Mouse (Mus musculus) heart, postnatal 0 days (tissue): ENCODE results near the gene Zfp641.

ENCODE experiments used
- CTCF ChIP-seq: IDR thresholded peaks from 2 replicates; pipeline ENCODE4 v1.5.1; 2016; ENCODE audit warnings: antibody characterized with exemption, control low read depth, low read depth
- EP300 ChIP-seq: IDR thresholded peaks from 2 replicates; pipeline ENCODE4 v1.6.1; 2016; ENCODE audit warnings: antibody characterized with exemption, low read depth

GRCm38 (mm10) chr15:98315703-98316102, 19.7 kb upstream of the Zfp641 start:
- TF ChIP-seq CTCF (no peak), EP300 (no peak)
